Mouse (Mus musculus): ENCODE results near the gene Ctdsp1. TPM values are rescaled to one million over a fixed set of nuclear protein-coding genes. Genes with fewer than 3 reads are reported as not detected.
A peak's percentile ranks its signal among the peaks of the same experiment; 100 is the strongest.

The Ctdsp1 gene
- 4.4 and 5.3 TPM in 2 replicates for polyA plus RNA-seq (2021; fragmentation: Nextera tagmentation)
- long read RNA-seq, experiment 1, partial matches to known transcripts = 2 of 6 reads
- long read RNA-seq, experiment 1, other reads (novel, unspliced or antisense) = 3 of 6 reads
- long read RNA-seq, experiment 2, transcript Ctdsp1-201 (7 exons, 2,876 nt) = major isoform, 16 of 37 reads
- long read RNA-seq, experiment 2, partial matches to known transcripts = 16 of 37 reads
- long read RNA-seq, experiment 2, other reads (novel, unspliced or antisense) = 5 of 37 reads

DNA sequence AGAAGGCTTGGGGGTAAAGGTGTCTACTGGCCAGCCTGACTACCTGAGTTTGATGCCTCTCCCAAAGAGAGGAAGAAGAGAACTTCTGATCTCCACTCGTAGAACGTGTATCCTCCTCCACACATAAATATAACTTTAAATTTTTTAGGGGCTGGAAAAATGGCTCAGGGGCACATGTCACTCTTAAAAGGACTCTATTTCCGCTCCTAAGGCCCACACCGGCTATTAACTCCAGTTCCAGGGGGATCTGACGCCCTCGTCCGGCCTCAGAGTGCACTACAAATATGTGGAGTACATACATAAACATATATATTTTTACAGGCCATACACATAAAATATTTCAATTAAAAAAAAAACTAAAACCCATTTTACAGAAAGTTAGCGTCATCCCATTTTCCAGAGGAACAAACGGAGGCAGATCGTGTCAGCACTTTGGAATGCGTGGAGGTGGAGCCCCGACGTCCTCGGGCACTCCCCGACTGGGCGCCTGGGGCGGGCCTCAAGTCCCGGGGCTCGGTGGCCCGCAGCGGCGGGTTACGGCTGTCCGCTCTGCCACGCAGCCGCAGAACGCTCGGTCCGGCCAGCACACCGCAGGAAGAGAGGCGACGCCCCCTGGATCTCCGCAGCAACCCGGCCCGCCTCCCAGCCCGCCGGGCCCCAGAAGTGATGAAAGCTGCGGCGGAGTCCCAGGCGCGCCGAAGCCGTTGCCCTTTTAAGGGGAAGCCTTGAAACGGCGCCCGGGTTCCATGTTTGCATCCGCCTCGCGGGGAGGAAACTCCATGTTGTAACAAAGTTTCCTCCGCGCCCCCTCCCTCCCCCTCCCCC, at the start of gene Ctdsp1:
Ctdsp1 (plus strand) TSS at position 586 of the 825 bp plus-strand sequence.

DNA sequence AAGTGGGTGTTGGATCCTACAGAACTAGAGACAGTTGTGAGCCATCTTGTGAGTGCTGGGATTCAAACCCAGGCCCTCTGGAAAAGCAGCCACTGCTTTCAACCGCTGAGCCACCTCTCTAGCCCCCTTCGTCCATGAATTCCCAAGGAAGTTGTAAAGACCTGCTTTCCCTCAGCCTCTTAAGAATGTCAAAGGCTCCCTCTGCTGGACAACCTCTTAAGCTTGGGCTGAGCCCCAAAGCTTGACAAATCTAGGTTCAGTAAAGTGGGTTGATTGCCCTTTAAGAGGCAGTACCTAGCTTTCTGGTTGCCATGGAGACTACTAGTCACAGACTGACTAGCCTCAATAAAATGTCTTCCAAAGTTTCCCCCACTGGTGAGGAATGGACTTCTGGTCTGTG, 29.5 kb upstream of the Ctdsp1 start, which contains the start of gene Catip:
Catip (plus strand) TSS at position 297 of the 400 bp plus-strand sequence.

GRCm38 (mm10) chr1:74374980-74375379, 16.3 kb upstream of the Ctdsp1 start, which contains the start of gene Slc11a1:
Gene Slc11a1 (plus strand): TSS chr1:74375195.

GRCm38 (mm10) chr1:74408589-74409504, 17.5 kb downstream of the Ctdsp1 start, which contains the start of gene Vil1:
Gene Vil1 (plus strand): TSS chr1:74409376.

Small RNA genes within 50 kb of the gene (microRNA-seq; reads per million reads assigned to microRNA genes)
- gene Mir26b = 6,913 reads per million, percentile 93 among the genes with 10 or more reads in this experiment

Other genes starting within 250 kb of the Ctdsp1 start
- gene Cxcr2, start 237.5 kb upstream of the Ctdsp1 start, polyA plus RNA-seq (2021; fragmentation: Nextera tagmentation) = 0.09 and 0.11 TPM in 2 replicates
- not detected in 2 replicates for gene Cxcr1, start 196.9 kb upstream of the Ctdsp1 start, polyA plus RNA-seq (2021; fragmentation: Nextera tagmentation)
- 181 and 207 TPM in 2 replicates for gene Arpc2, start 155.4 kb upstream of the Ctdsp1 start, polyA plus RNA-seq (2021; fragmentation: Nextera tagmentation)
- not detected in 2 replicates for gene Gpbar1, start 113.0 kb upstream of the Ctdsp1 start, polyA plus RNA-seq (2021; fragmentation: Nextera tagmentation)
- gene Aamp, start 106.8 kb upstream of the Ctdsp1 start, polyA plus RNA-seq (2021; fragmentation: Nextera tagmentation) = 273 and 283 TPM in 2 replicates
- 237 and 250 TPM in 2 replicates for gene Pnkd, start 106.6 kb upstream of the Ctdsp1 start, polyA plus RNA-seq (2021; fragmentation: Nextera tagmentation)
- 26.0 and 33.6 TPM in 2 replicates for gene Tmbim1, start 85.9 kb upstream of the Ctdsp1 start, polyA plus RNA-seq (2021; fragmentation: Nextera tagmentation)
- 1.3 and 2.3 TPM in 2 replicates for gene Catip, start 29.4 kb upstream of the Ctdsp1 start, polyA plus RNA-seq (2021; fragmentation: Nextera tagmentation)
- gene Slc11a1, start 16.3 kb upstream of the Ctdsp1 start, polyA plus RNA-seq (2021; fragmentation: Nextera tagmentation) = 1.3 and 3.5 TPM in 2 replicates
- 0.38 and 0.40 TPM in 2 replicates for gene Vil1, start 17.9 kb downstream of the Ctdsp1 start, polyA plus RNA-seq (2021; fragmentation: Nextera tagmentation)
- gene Cnot9, start 114.5 kb downstream of the Ctdsp1 start, polyA plus RNA-seq (2021; fragmentation: Nextera tagmentation) = 19.1 and 19.8 TPM in 2 replicates
- gene Plcd4, start 151.4 kb downstream of the Ctdsp1 start, polyA plus RNA-seq (2021; fragmentation: Nextera tagmentation) = 19.1 and 19.4 TPM in 2 replicates
- 12.2 and 20.4 TPM in 2 replicates for gene Usp37, start 152.8 kb downstream of the Ctdsp1 start, polyA plus RNA-seq (2021; fragmentation: Nextera tagmentation)
- 8.6 and 9.7 TPM in 2 replicates for gene Zfp142, start 196.7 kb downstream of the Ctdsp1 start, polyA plus RNA-seq (2021; fragmentation: Nextera tagmentation)
- gene Bcs1l, start 196.8 kb downstream of the Ctdsp1 start, polyA plus RNA-seq (2021; fragmentation: Nextera tagmentation) = 21.9 and 22.1 TPM in 2 replicates
- gene Rnf25, start 209.9 kb downstream of the Ctdsp1 start, polyA plus RNA-seq (2021; fragmentation: Nextera tagmentation) = 17.9 and 19.7 TPM in 2 replicates
- 0.70 and 0.83 TPM in 2 replicates for gene Stk36, start 209.9 kb downstream of the Ctdsp1 start, polyA plus RNA-seq (2021; fragmentation: Nextera tagmentation)